Mouse (Mus musculus) cerebral cortex, adult 2 months (tissue): ENCODE results near the gene Cped1.

Source experiments
- WGBS: fragments of 180-500 bp; shearing (Covaris S2); methylation state at CpG from one replicate; pipeline ENCODE4 v1.1.7; 2018; 5-methylcytosine and 5-hydroxymethylcytosine counted together

The Cped1 gene

DNA sequence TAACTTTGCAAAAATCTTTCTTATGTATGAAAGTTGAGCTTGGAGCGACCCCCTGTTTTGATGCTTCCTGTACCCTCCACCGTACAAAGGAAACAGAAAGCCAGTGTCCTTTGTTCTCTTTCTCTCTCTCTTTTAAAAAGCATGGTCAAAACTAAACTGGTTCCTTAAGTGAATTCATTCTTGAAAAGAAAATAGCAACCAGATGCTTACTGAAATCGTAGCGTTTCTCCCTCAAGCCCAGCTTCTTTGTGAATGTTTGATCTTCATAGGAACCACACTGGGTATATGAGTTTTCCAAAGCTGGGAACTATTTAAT, 40.6 kb downstream of the Cped1 start:
- 19% methylated on average over 4 of the region's 4 CpGs for WGBS

DNA sequence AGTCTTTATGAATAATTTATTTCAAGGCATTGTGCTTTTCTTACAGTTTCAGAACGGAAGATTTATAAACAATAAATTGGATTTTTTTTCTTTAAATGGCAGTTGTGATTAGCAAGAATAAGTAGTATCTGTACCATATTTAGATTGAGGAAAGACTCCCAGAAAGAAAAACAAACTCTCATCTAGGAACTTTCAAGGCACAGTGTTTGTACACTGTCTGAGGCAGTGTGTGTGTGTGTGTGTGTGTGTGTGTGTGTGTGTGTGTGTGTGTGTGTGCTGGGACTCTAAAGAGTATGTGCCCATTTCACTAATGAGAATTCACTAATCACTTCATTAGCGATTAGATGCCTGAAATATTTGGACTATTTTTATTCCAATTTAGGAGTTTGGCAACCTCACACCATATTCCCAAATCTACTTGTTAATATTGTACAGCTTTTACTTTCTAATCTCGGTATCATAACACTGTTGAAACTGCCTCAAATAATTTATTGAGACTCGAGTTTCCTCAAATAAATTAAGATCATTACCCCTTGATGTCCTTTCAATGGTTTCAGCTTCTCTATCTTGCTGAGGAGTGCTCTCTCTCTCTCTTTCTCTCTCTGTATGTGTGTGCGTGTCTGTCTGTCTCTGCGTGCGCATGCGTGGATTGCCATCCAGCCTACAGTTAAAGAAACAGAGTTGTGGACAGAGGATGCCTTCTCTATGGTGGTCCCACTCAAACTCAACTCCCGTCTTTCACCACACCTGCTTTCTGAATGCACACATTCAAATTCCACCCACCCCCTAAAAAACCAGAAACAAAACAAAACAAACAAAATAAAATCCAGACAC, 41.3 kb downstream of the Cped1 start:
- 45% methylated on average over 9 of the region's 9 CpGs for WGBS

DNA sequence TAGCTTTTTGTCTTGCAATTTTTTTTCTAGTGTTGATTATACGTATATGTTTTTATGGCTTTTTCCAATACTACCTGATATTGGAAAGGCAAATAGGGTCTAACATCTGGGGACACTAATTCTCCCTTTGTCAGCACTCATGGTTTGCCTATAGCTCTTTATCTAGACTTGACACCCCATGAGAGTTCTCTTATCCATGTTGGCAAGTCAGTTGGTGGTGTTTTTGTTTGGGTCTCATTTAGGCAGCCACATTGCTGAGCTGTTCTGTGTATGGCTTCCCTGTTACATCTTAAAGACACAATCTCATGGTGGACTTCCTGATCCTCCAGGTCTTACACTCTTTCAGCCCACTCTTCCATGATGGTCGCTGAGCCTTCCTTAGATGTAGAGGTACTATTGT, 42.1 kb downstream of the Cped1 start:
- WGBS = 97% methylated on average over 2 of the region's 2 CpGs

DNA sequence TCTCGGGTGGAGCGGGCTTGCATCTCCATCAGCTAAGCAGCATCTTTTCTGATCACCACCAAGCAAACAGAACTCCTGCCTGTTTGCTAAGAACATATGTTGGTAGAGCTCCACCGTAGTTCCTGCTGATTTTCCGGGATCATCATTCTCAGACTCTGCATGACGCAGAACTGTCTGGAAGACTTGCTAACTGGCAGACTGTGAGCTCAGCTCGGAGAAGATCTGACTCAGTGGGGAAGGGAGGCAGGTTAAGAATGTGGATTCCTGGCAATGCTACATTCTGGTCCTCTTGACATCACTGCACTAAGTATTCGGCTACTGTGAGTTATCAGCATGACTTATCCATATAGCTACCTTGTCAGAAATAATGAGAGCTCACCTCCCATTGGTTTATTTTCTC, 44.7 kb downstream of the Cped1 start:
- WGBS = 56% methylated on average over 7 of the region's 7 CpGs

DNA sequence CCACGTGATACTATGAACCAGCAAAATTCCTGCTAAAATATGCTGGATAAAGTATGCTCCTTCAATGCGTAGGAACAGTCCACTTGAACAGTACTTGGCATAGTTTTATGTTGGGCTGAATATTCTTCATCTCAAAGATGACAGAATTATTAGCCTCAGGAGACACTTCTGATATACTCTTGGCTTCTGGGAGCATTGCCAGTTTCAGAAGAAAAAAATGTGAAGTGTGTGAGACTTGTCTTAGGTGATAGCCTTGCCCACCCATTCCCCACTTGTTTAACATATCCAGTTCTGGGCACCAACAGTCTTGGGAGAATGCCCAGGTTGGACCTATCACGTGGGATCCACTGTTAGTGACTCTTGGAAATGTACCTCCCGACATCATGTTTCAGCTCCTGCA, 47.5 kb downstream of the Cped1 start:
- 85% methylated on average over 4 of the region's 4 CpGs for WGBS

DNA sequence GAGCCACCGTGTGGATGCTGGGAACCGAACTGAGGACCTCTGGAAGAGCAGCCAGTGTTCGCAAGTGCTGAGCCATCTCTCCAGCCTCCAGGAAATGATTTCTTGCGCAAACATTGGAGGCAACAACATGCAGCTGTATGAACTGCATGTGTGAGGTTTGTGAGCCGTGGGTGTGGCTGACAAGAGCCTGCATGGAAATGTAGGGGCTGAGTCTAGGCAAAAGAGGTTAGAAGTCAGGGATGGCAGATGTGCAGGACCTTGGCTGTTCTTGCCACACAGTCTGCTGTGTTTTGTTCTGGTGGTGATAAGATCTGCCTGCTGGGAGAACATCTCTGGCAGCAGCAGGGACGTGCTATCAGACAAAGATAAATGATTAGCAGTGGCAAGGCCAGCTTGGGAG, 49.7 kb downstream of the Cped1 start:
- WGBS = 87% methylated on average over 6 of the region's 6 CpGs

DNA sequence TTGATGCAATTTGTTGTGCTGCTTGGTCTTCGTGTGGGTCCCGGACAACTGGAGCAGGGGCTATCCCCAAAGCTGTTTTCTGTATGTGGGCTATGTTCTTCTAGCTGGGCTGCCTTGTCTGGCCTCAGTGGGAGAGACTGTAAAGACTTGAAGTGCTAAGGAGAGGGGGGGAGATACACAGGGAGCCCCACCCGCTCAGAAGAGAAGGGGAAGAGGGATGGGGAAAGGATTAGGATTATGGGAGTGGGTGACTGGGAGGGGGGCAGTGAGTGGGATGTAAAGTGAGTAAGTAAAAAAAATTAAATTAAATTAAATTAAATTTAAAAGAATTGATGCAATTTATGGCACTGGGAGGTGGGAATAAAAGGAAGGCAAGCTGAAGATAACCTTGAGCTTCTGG, 50.2 kb downstream of the Cped1 start:
- 97% methylated on average over 3 of the region's 3 CpGs for WGBS

DNA sequence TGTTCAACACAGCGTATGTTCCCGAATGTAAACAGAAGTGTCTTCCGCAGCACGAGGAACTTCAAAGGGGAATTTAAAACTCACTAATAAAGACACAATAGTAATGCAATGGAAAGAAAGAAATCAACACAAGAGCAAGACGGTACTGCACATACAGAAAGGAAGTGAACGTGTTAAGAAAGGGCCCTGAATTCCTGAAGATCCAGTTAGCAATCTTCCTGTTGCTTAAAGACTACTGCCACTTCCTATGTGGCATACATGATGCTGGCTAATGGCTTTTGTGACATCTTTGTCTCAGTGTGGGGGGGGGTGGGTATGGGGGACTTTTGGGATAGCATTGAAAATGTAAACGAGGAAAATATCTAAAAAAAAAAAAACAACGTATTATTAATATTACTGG, 50.7 kb downstream of the Cped1 start:
- WGBS = 78% methylated on average over 8 of the region's 8 CpGs

DNA sequence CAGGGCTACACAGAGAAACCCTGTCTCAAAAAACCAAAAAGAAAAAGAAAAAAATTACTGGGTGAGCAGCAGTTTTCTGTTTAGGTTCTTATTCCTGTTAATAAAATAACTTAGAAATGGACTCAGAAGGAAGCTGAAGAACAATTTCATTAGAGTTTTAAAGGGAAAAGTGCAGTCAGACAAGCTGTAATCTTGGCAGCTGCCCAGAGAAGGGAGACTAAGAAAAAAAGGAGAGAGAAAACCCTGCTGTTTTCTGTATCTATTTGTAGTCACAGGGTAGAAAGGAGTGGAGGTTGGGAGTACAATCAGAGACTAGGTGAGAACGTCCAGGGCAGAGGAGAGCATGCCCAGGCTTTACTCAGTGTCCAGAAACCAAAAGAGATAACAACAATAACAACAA, 51.2 kb downstream of the Cped1 start:
- WGBS = 66% methylated on average over 1 of the region's 1 CpGs

DNA sequence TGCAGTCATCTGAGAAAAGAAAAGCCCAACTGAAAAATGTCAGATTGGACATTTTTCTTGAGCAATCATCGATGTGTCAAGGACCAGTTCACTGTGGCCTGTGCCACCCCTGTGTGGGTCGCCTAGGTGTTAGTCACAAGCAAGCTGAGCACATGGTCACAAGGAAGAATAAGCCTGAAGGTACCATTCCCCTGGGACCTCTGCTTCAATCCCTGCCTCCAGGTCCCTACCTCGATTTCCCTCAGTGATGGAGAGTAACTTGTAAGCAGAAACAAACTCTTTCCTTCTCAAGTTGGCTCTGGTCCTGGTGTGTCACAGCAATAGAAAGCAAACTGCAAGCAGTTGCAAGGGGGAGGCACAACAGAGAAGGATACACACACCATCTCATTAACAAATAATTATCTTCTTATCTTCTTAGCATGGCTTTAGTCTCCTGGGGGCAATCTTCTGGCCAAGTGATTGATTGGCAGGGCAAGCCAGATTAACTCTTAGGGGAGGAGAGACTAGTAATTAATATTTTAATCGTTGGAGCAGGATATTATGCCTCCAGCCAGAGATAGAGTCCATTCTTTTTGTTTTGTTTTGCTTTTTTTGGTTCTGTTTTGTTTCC, 51.8 kb downstream of the Cped1 start:
- WGBS = 50% methylated on average over 4 of the region's 4 CpGs

DNA sequence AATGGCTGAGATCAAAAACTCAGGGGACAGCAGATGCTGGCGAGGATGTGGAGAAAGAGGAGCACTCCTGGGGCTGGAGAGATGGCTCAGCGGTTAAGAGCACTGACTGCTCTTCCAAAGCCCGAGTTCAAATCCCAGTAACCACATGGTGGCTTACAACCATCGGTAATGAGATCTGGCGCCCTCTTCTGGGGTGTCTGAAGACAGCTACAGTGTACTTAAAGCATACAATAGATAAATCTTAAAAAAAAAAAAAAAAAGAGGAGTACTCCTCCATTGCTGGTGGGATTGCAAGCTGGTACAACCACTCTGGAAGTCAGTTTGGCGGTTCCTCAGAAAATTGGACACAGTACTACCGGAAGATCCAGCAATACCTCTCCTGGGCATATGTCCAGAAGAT, 54.0 kb downstream of the Cped1 start:
- WGBS = 71% methylated on average over 7 of the region's 7 CpGs

DNA sequence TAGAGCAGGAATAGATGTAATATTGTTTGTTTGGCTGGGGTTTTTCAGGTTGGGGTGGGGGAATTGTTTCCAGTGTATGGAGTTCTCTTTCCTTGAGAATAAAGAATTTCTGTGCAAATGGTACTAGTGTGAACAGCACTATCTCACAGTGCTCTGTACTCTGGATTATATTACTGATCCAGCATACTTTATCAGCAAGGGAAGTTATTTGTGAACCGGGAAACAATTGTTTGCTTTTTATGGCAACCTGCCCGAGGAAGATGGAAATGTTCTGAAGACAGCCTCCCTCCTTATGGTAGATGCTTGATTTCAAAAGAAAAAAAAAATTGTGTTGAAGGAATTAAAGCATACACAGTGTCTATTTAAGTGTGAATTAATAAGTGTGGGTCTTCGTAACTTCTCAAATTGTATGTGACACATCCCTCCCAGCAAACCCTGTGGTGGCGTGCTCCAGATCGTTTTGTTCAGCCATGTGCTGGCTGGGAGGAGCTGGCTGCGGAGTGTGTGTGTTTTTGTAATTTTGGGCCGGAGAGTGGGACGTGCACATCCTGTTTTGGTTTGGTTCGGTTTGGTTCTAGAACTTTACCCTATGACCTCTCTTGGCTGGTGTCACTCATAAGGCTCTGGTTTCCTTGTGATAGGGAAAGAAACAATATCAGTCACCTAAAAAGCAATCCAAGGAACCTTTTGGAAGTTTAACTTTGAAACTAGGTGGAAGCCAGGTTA, 59.3 kb downstream of the Cped1 start:
- 58% methylated on average over 9 of the region's 9 CpGs for WGBS

DNA sequence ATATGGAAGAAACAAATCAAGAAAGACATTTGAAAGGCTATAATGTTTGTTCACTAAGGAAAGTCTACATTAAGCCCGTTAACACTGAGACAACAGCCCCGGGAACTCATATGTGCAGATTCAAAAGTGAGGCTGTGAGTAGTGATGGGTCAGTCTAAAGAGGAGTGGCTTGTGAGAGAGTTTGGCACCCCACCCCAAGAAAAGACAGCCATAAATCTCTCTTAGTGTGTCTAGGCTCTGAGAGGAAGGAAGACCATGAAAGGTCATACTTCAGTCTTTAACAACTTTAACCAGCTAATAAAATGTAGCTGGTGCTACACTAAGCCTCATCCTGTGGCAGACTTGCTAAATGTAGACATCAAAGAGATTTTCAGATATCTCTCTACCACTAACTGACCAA, 61.4 kb downstream of the Cped1 start:
- WGBS = 93% methylated on average over 2 of the region's 2 CpGs

DNA sequence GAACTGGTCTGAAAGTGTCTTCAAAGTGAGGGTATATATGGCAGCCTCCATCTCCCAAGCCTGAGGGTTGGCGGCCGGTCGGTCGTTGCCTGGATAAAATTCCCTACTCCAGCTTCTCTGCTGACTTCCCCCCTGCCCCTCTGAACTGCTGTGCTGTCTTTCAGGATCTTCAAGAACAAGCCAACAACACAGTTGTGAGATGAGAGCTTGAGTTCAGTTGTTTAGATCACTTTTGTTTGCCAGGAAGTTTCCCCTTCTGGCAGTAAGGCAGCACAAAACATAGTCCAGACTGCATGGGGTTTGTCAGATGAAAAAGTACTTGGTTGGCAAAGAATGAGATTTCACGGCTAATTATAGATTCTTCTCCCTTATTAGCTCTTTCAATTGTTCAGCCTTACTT, 63.4 kb downstream of the Cped1 start:
- WGBS = 55% methylated on average over 5 of the region's 5 CpGs

DNA sequence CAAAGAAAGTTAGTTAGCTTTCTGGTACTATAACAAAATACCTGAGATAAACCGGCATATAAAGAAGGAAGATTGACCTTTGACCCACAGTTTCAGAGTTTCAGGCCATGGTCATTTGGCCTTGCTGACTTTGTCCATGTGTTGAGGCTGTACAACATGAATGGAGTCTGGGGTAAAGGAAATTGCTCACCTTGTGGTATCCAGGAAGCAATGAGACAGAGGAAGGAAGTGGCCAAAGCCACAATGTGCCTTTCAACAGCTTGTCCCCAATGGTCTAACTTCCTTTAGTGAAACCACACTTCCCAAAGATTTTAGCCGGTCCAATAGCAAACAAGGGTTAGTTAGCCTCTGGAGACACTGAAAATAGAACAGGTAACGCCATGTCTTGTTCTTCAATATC, 65.8 kb downstream of the Cped1 start:
- WGBS = 89% methylated on average over 3 of the region's 3 CpGs

DNA sequence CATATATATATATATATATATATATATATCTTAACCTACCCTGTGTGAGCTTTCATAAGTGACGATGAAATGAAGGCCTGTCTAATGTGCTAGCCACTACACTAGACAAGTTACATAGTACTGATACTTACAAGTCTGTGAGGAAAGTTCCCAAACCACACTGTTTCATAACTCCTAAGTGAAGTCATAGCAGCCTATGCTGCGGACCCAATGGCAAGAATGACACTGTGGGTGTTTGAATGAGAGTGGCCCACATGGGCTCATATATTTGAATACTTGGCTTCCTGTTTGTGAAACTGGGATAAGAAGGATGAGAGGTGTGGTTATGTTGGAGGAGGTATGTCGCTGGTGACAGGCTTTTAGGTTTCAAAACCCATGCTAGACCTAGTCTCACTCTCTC, 67.3 kb downstream of the Cped1 start:
- 91% methylated on average over 3 of the region's 3 CpGs for WGBS

DNA sequence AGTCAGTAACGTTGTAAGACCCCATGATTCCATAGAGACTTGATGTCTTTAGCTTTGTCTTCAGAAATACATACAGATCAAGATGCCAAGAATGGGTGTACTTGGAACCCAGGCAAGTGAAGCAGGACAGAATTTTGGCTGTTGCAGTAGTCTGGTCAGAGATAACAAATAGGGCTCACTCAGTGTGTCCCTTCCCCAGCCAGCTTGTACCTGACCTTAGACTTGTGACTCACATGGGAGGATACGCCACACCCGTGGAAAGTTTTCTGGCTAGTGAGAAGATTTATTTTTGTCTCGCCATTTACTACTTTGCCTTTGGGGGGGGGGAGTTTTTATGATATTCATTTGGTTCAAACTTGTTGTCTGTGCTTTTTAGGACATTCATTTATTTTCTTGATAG, 78.6 kb downstream of the Cped1 start:
- WGBS = 79% methylated on average over 4 of the region's 4 CpGs

DNA sequence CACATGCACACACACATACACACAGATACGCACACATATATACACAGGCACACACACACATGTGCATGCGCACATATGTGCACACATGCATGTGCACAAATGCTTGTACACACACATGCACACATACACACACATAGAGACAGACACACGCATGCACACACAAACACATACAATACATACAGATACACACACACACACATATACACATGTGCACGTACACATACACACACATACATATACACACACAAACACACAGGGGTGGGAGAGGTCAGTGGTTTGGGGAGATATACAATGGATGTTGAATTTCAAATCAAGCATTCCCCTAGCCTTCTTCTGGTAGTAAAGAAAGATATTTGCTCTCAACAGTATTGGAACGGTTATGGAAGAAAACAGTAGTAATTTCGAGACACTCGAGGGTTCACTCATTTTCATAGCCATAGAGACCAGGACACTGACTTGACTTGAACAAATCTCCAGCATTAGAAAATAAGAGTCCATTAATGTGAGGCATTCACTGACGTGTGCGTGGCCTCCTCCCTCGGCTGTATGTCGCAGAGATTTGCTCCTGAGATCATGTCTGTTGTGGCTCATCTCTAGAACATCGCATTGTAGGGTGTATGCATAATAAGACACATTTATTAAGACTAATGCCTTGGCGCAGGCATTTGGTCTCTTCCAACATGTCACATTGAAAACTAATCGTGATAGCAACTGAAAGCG, 85.0 kb downstream of the Cped1 start:
- WGBS = 58% methylated on average over 15 of the region's 15 CpGs

DNA sequence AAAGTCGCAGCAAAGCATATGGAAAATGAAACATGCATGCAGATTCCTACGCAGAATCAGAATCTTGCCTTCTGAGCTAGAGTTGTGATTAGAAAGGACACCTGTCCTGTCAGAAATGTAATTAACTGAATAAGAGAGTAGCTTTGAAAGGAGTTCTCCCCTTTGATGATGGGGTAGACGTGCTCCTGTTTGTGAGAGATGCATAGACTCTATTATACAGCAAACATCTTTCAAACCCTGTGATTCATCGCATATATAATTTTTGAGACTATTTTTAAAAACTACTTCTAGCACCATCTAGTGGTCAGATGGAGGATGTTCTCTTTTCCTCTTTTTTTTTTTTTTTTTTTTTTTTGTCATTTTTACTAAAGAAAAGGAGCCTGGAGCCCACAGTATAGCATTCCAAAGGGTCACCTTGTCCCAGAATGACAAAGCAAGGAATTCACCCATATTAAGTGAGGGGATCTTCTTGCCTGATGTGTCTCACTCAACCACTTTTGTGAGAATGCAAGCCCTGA, 85.7 kb downstream of the Cped1 start:
- WGBS = 14% methylated on average over 4 of the region's 4 CpGs

DNA sequence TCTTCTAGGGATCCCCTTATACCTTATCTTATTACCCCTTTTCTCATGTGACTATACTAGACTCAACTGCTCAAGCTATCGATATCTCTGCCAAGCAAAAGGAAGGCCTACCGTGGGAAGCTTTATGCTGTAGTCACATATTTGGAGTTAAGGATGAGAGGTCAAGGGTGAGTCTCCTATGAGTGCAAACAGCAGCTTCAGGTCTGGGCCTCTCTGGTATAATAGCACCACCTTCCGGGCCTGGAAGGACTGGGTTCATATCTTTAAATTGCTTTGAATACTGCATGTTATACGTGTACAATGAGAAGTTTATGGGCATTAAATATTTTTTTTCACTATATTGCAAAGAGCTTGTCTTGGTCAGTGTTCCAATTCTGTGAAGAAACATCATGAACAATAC, 87.0 kb downstream of the Cped1 start:
- WGBS = 89% methylated on average over 4 of the region's 4 CpGs

DNA sequence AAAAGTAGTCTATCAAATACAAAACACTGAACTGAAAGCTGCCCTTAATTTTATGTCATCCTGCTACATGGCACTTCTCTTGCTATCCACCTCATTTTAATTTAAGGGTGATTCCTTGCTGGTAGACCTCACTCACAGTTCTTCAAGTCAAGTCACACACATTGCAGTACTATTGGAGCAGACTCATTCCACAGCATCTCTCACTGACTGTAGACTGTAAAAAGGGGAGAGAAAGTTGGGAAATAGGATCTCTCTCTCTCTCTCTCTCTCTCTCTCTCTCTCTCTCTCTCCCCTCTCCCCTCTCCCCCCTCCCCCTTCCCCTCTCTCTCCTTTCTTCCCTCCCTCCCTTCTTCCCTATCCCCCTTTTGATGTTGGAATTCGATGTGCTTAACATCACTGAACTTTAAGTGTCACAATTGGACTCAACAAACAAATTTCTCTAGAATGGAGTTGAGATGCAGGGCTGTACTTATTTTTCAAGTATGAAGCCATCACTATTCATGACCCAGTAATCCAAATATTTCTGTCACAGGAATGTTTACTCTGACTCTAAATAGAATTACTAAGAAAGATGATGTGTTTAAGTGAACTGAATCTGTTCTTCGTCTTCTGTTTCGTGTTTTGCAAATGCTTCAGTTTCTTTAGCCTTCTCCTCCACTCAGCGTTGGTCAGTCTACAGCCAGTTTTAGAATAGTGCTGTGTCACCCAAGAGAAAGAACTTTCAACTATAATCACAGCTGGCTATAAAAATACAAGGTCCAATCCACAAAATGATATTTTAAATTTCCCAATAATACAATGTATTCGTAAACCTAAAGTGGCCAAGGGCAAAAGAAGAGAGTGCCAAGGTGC, 88.7 kb downstream of the Cped1 start:
- 80% methylated on average over 5 of the region's 5 CpGs for WGBS
